Mouse (Mus musculus): ENCODE measurements around the gene Id1.

Gene Id1

DNA sequence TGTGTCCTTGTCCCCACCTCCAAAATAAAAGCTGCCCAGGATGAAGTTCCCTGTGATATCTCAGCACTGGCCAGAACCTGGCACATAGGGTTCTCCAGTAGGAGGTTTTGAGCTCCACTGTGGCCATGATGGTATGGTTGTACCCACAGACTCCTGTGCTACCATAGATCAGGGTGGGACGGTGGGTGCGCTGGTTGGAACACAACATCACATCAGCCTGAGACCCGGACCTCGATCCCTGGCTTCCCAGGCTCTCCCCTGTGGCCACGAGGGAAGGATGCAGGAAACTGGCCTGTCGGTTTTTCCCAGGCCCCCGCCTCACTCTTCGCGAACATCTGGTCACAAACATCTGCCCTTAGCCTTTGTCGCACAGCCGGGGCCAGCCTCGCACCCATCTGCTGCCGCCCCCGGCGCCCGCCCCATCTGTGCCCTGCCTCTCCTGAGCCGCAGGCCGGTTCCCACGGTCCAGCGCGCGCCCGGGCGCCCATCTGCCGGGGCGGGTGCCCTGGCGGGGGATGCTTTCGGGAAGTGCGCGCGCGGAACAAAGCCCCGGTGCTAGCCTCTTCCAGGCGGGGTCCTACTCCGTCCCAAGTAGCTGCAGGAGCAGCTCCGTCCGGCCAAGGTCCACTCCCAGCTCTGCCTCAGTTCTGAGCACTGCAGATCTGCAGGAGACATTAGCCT lies 12.3 kb upstream of the Id1 start:
- DNase-seq (ENCODE audit: low read depth, low spot score) = no peak

DNA sequence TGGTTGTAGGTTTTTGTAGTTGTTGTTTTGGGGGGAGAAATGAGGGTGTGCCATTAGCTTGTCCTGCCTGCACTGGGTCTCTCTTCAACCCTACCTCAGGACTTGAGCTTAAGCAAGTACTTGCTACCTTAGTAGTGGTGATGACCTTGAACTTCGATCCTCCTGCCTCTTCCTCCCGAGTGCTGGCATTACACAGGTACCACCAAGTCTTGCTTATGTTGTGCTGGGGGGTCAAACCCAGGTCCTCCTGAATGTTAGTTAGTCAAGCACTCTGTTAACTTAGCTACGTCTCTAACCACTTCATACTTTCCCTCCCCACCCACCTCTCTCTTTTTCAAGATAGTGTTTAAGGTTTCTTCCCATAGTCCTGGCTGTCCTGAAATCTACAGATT lies 11.7 kb upstream of the Id1 start:
- DNase-seq (ENCODE audit: low read depth, low spot score) = no peak

DNA sequence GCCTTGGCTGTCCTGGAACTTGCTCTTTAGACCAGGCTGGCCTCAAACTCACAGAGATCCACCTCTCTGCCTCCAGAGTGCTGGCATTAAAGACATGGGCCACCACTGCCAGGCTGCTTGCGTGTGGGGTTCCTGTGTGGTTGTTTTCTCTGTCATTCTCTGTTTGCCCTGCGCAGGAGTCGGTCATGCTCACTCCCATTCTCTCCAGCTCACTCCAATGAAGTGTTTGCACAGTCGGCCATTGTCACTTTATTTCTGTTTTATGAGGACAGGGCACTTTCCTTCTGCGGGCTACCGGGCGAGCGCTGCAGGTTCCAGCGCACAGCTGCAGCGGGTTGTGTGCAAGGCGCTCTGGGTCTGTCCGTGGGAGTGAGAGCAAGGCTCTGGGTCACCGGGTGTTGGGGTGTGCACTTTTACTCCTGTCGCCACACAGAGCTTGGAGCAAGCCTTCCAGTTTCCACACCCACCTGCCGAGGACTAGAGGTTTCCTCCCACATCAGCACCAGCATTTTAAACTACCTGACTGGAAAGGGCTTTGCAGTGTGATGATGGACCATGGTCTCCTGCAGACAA lies 10.8 kb upstream of the Id1 start:
- no peak for DNase-seq (ENCODE audit: low read depth, low spot score)

- no peak for DNase-seq (ENCODE audit: low read depth, low spot score)
Measured at GRCm38 (mm10) chr2:152726213-152726612, 9.8 kb upstream of the Id1 start.

DNA sequence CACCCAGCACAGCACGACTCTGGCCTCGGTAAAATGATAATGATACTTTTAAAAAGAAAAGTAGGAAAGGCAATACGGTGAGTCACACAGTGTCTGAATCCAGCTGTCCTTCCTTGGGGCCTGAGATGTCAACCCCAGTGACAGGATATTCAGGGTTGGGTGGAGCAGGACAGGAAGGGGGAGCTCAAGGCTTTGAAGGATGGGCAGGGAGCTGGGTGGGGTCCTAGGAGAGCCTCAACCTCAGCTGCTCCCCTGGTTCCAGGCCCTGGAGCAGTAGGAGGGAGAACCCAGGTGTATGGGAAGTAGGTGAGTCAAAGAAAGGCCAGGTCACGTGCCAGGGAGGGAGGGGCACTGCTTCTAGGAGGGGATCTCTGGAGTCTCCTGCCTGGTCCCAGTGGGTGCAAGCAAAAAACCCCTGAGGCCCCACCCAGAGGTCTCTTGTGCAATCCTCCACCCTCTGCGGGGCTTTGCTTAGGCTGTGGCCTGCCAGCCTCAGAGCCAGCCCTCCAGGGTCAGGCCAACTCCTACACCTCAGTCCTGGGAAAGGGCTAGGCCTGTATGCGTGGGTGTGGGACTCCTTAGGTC lies 9.2 kb upstream of the Id1 start:
- no peak for DNase-seq (ENCODE audit: low read depth, low spot score)

DNA sequence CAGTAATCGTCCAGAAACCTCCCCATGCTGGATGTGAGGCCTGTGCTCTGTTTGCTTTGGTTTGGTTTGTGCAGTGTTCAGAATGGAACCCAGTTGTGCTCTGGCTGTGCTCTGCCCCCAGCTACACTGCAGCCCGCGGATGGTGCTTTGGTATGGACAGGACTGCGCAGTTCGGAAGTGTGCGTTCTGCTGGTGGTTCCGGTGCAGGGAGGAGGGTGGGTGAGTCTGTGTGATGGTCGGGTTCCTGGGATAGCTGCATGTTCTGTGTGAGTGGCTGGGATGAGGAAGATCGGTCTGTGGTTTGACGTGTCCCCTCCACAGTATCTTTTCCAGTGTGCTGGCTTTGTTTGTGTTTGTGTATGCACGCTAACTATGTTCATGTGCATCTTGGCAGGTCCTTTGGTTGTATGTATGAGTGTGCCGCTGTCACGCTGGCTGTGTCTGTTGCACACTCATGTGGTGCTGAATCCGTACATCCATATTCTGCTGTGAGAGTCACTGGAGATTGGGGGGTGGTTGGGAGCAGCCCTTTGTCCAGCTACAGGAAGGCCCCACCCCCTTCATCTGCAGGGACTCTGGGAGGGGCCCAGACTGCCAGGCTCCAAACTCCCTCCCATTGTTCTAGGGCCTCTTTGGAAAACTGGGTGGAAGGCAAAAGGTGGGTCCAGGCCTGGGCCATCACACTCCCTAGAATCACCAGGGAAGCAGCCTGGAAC lies 8.1 kb upstream of the Id1 start:
- no peak for DNase-seq (ENCODE audit: low read depth, low spot score)

GRCm38 (mm10) chr2:152728594-152728993 lies 7.5 kb upstream of the Id1 start:
- no peak for DNase-seq (ENCODE audit: low read depth, low spot score)

- no peak for DNase-seq (ENCODE audit: low read depth, low spot score)
Measured at GRCm38 (mm10) chr2:152729013-152729635, 6.9 kb upstream of the Id1 start.

DNA sequence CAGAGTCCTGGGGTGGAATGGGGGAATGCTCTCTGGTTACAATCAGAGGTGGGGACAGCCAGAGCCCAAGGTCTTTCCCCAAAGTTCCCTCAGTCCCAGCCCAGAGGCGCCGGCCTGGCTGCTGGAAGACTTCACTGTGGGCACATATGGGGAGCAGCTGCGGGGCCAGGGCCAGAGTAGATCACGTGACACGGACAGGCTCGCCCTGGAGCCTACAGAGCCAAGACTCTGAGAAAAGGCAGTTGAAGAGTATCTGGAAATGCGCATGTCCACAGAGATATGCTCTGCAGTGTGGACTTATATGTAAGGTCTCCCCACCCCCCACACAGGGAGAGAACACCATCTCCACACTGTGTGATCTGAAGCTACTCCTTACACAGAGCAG lies 6.4 kb upstream of the Id1 start:
- DNase-seq (ENCODE audit: low read depth, low spot score) = no peak

DNA sequence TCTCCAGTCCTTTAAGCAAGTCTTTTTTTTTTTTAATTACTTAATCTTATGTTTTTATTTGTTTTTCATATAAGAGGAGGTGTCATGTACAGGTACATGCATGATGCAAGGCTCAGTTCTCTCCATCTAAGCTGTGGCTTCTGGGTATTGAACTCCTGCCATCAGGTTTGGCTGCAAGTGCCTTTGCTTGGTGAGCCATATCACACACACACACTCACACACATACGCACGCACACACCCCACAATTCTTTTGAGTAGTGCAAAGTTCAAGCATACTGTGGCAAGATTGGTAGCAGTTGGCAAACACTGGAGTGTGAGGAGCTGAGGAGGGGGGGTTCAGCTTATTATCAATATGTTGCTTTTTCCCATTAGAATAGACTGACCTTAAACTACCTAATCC lies 2.9 kb upstream of the Id1 start:
- DNase-seq (ENCODE audit: low read depth, low spot score) = no peak

- DNase-seq (ENCODE audit: low read depth, low spot score) = no peak
Measured at GRCm38 (mm10) chr2:152734501-152734900, 1.6 kb upstream of the Id1 start.

- DNase-seq (ENCODE audit: low read depth, low spot score) = peak; percentile 90
Measured at GRCm38 (mm10) chr2:152734984-152735383, 1.1 kb upstream of the Id1 start.

DNA sequence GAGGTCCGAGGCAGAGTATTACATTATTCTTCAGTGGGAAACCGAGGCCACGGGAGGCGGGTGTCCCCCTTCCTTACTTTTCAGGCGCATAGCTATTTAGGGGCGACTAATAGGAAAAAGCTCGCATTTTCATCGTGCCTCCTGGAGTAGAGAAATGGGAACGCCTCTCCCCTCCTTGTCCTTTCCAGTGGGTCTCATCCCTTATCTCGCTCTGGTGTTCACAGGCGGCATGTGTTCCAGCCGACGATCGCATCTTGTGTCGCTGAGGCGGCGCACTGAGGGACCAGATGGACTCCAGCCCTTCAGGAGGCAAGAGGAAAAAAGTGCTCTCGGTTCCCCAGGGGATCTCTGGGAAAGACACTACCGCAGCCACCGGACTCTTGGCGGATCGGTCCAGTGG lies 697 bp downstream of the Id1 start:
- no peak for DNase-seq (ENCODE audit: low read depth, low spot score)

DNA sequence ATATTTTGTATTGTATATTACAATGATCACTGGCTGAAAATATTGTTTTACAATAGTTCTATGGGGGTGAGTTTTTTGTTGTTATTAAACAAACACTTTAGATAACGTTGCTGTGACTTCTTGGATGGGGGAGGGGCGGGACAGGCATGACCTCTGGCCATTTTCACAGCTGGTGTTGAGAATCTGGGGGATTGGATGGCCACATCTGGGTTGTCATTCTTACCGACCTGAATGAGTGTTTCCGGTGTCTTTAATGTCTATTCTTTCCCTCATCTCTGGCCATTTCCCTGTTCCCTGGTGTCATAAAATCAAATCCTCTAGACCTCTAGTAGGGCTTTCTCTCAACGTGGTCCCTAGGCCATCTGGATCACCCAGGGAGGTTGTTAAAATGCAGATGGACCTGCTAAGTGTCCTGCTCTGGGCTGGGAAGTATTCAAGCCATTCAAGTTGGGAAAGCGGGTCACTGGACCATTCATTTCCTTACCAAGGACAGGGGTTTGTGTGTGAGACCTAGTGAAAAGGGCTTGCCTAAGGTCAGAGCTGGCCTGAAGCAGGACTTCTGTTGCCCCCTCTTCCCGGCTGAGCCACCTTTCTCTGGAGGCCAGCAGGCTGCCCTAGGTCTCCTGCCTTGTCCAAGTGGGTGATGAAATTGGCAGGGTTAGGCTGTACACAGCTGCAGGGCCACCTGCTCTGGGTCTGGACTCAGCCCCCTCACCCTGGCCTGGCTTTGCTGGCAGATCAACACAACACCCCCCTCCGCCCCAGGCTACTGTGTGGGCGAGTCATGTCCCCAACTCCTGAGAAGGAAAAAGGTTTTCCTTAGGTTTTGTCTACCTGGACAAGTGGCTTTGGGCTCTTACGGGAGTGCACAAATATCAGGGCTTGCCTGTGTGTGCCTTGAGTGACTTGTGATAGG lies 1.5 kb downstream of the Id1 start:
- DNase-seq (ENCODE audit: low read depth, low spot score) = no peak

DNA sequence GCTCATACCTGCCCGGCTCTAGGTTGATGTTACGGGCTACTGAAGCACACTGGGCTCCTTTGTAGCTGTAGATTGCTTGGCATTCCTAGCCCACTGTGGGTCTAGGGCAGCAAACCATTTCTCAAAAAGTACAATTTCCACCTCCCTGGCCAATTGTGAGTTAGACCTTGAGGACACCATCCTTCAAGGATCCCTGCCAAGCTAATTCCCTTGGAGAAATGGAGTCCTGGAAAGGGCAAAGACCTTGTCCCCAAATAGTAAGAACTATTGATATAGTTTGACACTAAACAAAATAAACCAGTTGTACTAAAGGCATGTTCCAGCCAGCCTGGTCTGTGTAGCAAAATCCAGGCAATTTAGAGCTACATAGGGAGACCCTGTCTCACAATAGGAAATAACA lies 2.3 kb downstream of the Id1 start:
- DNase-seq (ENCODE audit: low read depth, low spot score) = no peak

DNA sequence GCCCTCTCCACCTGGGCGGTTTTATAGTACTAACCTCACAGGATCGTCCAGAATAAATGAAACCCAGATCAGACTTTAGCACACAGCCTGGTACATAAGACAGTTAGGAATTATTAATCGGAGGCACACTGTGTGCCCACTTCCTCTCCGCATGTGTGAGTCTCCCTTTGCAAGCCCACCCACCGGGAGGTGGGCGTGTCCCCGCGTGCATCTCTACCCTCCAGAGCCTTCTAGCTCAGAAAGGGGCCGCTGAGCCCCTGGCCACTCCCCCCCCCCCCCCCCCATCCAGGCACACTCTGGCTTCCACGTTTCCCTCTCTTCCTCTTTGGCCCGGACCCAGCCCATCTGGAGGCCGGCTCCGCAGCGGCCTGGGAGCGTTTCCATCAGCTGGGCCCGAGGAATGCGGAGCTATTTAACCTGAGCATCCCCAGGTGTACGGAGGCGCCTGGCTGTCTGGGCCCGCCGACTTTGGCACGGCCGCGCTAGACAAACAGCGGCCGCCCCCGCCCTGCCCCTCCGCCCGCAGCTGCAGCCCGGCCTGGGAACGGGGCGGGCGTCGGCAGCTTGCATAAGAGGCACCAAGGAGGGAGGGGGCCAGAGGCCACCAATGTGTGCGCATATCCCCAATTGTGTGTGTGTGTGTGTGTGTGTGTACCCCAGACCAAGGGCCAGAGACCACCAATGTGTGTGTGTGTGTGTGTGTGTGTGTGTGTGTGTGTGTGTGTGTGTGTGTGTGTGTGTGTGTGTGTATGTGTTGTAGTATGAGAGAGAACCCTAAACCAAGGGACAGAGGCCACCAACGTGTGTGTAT lies 3.2 kb downstream of the Id1 start:
- DNase-seq (ENCODE audit: low read depth, low spot score) = no peak

DNA sequence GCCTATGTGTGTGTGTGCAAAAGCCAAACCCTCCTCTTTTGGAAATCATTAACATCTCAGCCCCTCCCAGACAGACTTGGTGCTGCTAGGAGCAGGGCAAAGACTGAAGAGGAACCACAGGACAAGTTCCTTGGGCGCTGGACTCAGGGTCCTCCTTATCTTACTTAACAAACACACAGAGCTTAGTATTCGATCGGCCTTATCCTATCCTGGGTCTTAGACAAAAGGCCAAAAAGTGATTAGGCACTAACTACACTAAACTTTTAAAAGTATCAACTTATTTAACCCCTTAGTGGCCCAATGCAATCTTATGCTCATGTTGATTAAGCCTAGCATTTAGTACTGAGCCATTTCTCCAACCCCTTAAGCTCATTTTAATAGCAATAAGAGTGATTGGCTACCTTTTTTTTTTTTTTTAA lies 3.8 kb downstream of the Id1 start:
- no peak for DNase-seq (ENCODE audit: low read depth, low spot score)

DNA sequence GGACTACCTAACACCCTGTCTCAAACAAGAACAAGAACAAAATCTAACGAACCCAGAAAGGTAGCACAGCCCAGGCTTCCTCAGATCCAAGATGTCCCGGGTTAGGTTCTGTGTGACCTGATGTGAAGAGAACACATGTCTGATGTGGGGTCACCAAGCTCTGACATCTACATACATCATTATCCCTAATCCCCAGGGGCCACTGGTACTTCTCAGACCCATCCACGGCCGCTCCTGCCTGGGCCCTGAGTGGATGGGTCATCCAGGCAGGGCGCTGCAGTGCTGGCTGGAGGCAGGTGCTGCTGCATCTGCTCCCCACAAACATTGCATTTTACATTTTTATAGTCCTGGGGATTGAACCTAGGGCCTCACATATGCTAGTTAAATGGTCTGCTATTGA lies 4.4 kb downstream of the Id1 start:
- no peak for DNase-seq (ENCODE audit: low read depth, low spot score)

DNA sequence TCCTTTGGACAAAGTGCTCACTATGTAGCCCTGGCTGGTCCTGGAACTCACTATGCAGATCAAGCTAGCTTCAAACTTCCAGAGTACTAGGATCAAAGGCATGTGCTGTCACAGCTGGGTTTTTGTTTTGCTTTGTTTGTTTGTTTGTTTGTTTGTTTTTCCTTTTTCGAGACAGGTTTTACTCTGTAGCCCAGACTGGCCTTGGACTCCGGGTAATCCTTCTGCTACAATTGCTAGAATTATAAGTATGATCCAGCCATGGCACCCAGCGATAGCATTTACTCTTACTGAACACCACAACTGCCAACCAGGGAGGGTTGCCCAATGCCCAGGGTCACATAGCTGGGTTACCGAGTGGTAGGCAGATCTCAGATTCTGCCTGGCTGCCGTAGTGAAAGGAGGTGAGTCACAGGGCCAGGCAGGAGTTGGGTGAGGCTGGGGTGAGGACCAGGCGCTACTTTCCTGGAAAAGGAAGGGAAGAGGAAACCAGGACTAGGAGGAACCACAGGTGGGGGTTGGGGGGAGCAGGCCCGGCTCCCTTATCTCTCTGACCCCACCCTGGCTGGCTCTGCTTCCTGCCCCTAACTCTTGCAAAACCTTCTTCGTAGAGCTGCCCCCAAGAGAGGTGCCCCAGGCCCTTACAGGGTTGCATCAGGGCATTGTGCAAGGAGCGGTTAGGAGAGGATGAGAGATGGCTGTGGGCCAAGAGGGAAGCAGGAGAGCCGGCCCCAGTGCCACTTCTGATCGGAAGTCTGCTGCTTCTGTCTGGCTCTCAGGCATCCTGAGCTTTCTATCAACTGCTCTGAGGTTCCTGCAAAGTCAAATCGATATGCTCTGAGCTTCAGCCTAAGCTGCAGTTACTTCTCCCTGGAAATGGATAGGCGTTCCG lies 5.3 kb downstream of the Id1 start:
- no peak for DNase-seq (ENCODE audit: low read depth, low spot score)
